Mouse (Mus musculus): ENCODE measurements around the gene Naaladl2. TPM values are rescaled to one million over a fixed set of nuclear protein-coding genes. Genes with fewer than 3 reads are reported as not detected.

Naaladl2 gene
- polyA plus RNA-seq, 1 experiment from 2014 or later = 2.9 TPM

DNA sequence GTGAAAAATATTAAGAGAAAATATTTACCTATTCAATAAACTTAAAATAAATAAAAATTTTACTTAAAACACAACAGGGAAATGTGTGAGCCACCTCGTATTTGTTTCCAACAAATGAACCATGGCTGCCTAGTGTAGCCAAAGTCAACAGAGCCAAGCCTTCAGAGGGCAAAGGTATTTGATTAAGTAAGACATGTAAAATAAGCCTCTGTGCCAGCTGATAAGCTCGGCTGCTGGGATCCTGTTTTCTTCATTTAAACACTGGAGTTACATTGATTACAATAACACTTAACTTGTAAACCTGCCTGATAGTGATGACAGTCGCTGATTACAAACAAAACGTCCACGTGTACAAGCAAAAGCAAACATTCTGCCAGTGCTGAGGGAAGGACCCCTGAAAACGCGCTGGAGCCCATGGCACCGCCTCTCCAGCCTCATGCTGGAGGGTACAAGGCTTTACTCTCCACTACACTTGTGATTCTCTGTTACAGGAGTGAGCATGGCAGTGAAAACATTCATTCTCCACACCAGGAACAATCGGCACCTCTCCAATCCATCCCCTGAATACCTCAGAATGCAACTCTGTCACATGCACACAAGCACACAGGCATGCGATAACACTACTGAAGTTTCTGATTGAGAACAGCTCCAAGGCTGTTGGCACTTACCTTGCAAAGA is 361.1 kb downstream of the Naaladl2 start:
- H3K27me3 ChIP-seq = no peaks in the 10 kb centered on the region
- H3K4me2 ChIP-seq (replicated peaks) = peak overlapping the region; percentile 17
- H3K9ac ChIP-seq = no peak overlapping the region
- H3K27ac ChIP-seq (replicated peaks) = no peak overlapping the region
- H3K36me3 ChIP-seq = no peaks in the 10 kb centered on the region
- WGBS = 47% methylated on average over 10 of the region's 10 CpGs
- ATAC-seq (ENCODE audit: insufficient number of reproducible peaks, low FRiP score, low TSS enrichment, low read depth) = no peak
- H3K4me3 ChIP-seq (replicated peaks) = peak overlapping the region; percentile 14; the same call in 1 of the 2 replicates
- H3K9me3 ChIP-seq (replicated peaks) = no peaks in the 10 kb centered on the region
- no peaks in the 10 kb centered on the region for H3K4me1 ChIP-seq

DNA sequence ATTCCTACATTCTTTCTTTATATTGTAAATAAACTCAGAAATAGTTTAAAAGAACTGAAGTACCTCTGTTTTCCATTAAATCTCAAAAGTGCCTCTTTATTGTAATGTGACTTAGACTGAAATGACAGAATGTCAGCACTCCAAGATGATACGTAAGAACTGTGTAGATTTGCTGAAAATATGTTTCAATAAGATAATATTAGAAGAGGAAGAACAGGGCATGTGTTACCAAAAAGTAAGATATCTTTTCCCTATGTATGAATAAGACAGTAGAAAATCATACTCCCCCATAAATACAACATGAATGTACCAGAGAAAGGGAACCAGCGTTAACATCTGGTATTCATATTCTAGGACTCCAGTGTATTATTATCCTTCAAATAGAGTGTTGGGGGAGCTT is 362.4 kb downstream of the Naaladl2 start:
- H3K27me3 ChIP-seq = no peaks in the 10 kb centered on the region
- no peaks in the 10 kb centered on the region for H3K36me3 ChIP-seq
- 57% methylated on average over 2 of the region's 2 CpGs for WGBS
- H3K9ac ChIP-seq = no peak overlapping the region
- no peak overlapping the region for H3K4me3 ChIP-seq (replicated peaks)
- H3K4me1 ChIP-seq = no peaks in the 10 kb centered on the region
- H3K27ac ChIP-seq (replicated peaks) = no peak overlapping the region
- ATAC-seq (ENCODE audit: insufficient number of reproducible peaks, low FRiP score, low TSS enrichment, low read depth) = no peak
- no peak overlapping the region for H3K4me2 ChIP-seq (replicated peaks)
- H3K9me3 ChIP-seq (replicated peaks) = no peaks in the 10 kb centered on the region

DNA sequence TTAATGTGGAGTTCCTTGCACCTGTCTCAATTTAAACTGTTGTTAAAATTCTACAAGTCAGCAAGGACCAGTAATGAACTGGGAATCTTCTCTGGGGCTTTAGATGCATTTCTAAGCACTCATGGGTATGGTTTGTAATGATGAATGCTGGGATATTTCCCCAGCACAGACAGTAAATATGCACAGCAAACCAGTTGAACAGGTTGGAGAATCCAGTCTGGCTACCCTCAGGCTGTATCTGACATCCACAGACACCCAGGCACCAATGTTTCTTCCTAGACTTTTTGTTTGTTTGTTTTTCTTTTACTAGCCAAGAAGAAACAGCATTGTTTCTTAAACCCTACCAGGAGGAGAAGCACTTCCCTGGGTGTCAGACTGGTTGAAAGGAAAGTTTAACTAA is 365.6 kb downstream of the Naaladl2 start:
- Histone ChIP-seq H3K36me3 (no peaks in the 10 kb centered on the region), H3K9ac (no peak overlapping the region), H3K4me2 (replicated peaks) (no peak overlapping the region), H3K4me3 (replicated peaks) (no peak overlapping the region), H3K4me1 (no peaks in the 10 kb centered on the region), H3K27me3 (no peaks in the 10 kb centered on the region), H3K9me3 (replicated peaks) (no peaks in the 10 kb centered on the region), H3K27ac (replicated peaks) (no peak overlapping the region)
- ATAC-seq (ENCODE audit: insufficient number of reproducible peaks, low FRiP score, low TSS enrichment, low read depth) = no peak

DNA sequence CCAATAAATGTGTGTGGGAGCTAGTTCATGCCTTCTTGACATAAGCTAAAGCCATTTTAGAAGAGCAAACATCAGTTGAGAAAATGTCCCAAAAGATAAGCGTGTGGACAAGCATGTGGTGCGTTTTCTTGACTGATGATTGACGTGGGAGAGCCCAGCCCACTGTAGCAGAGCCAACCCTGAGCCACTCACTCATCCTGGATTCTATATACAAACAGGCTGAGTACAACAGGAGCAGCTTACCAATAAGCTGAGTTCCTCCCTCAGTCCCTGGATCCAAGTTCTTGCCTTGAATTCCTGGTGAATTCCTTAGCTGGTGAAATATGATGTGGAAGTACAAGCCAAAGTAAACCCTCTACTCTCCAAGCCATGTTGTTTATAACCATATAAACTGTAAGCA is 395.0 kb downstream of the Naaladl2 start:
- H3K4me3 ChIP-seq (replicated peaks) = no peak overlapping the region
- H3K4me1 ChIP-seq = no peaks in the 10 kb centered on the region
- H3K9ac ChIP-seq = no peak overlapping the region
- WGBS = 83% methylated on average over 3 of the region's 3 CpGs
- no peaks in the 10 kb centered on the region for H3K36me3 ChIP-seq
- no peaks in the 10 kb centered on the region for H3K9me3 ChIP-seq (replicated peaks)
- H3K27me3 ChIP-seq = no peaks in the 10 kb centered on the region
- H3K27ac ChIP-seq (replicated peaks) = no peak overlapping the region
- H3K4me2 ChIP-seq (replicated peaks) = no peak overlapping the region
- no peak for ATAC-seq (ENCODE audit: insufficient number of reproducible peaks, low FRiP score, low TSS enrichment, low read depth)

DNA sequence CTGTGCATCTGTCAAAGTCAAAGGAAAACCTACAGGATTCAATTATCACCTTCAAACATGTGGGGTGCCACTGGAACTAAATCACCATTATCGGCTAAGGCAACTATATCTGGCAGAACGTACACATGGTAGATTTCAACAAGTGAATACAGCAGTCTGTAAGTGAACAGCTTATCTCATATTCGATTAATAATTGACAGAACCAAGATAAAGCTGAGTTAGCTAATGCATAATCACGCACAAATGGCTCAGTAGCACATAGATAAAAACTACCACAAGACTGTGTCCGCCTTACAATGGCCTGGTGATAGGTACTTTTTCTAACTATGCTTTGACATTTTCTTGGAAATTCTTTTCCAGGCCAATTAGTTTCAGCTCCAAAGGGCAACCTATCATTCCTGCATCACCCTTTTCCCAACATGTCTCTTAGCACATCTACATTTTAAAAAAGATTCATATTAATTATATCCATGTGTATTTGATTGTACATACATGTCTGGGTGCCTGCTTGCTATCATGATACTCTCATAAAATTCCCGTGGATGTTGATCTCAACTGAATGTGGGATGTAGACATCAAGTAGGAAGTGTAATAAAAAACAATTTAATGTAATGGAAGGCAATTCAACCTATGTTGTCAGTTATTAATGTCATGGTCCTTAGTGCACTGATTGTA is 396.7 kb downstream of the Naaladl2 start:
- H3K27ac ChIP-seq (replicated peaks) = no peak overlapping the region
- ATAC-seq (ENCODE audit: insufficient number of reproducible peaks, low FRiP score, low TSS enrichment, low read depth) = no peak
- no peaks in the 10 kb centered on the region for H3K27me3 ChIP-seq
- no peak overlapping the region for H3K4me2 ChIP-seq (replicated peaks)
- H3K36me3 ChIP-seq = no peaks in the 10 kb centered on the region
- no peaks in the 10 kb centered on the region for H3K9me3 ChIP-seq (replicated peaks)
- WGBS = 83% methylated on average over 6 of the region's 6 CpGs
- no peak overlapping the region for H3K4me3 ChIP-seq (replicated peaks)
- H3K9ac ChIP-seq = no peak overlapping the region
- no peaks in the 10 kb centered on the region for H3K4me1 ChIP-seq

DNA sequence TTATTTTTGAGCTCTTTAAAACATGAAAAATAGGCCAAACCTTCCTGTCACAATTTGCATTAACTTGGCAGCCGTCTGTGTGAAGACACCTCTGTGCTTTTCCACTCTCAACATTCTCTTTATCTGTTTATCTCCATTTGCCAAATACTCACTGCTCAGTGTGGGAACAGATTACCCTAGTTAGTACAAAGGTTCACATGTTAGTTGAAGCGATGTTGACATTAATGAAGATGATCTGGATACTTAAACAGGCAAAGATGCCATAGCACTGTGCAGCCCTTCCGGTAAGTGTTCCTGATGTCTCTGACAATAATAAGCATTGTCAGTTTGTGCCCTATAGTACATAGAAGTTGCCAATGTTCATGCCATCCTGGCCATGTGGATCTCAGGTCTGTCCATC is 400.1 kb downstream of the Naaladl2 start:
- 68% methylated on average over 3 of the region's 3 CpGs for WGBS
- H3K4me1 ChIP-seq = no peaks in the 10 kb centered on the region
- H3K4me2 ChIP-seq (replicated peaks) = no peak overlapping the region
- no peak for ATAC-seq (ENCODE audit: insufficient number of reproducible peaks, low FRiP score, low TSS enrichment, low read depth)
- H3K27me3 ChIP-seq = no peaks in the 10 kb centered on the region
- no peaks in the 10 kb centered on the region for H3K9me3 ChIP-seq (replicated peaks)
- no peak overlapping the region for H3K27ac ChIP-seq (replicated peaks)
- H3K36me3 ChIP-seq = no peaks in the 10 kb centered on the region
- H3K4me3 ChIP-seq (replicated peaks) = no peak overlapping the region
- no peak overlapping the region for H3K9ac ChIP-seq

DNA sequence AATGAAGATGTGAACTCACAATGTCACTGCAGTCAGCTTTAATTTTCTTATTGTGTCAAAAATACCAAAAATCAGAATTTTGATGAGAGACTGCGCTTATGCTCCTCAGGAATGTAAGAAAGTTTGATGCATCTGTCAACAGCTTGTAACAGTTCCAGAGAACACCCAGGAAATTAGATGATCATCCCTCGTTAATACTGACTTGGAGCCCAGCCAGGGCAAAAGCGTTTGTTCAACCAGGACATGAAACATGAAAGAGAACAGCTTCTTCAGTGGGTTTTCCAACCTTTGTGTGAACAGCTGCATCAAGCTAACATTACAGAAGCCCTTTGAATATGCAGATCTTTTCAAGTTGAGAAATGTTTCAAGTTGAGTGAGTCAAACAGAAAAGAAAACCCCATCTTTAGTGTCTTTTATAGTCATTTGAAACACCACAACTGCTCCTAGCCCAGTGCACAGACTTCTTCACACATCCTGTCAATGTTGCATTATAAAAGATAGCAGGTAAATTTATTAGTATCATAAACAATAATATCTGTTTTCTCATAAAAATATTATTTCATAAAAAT is 424.8 kb downstream of the Naaladl2 start:
- ATAC-seq (ENCODE audit: insufficient number of reproducible peaks, low FRiP score, low TSS enrichment, low read depth) = no peak
- WGBS = 37% methylated on average over 3 of the region's 3 CpGs

DNA sequence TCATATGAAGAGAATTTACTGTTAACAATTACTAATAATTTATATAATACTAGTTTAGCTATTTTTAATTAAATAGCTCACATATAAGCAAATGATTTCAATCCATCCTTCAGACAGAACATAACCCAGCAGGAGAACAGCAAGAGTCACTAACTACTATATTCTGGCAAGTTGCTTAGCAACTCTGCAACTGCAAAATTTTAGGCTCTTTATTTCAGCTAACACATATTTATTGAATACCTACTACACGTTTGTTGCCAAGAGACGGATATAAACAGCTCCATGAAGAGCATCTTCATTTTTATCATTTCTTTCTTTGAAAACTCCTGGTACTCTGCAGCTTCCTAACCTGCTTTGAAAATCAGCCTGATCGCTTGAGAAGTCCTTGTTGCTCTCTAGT is 429.3 kb downstream of the Naaladl2 start:
- Histone ChIP-seq H3K9me3 (replicated peaks) (no peaks in the 10 kb centered on the region), H3K9ac (no peak overlapping the region), H3K4me1 (no peaks in the 10 kb centered on the region), H3K27me3 (no peaks in the 10 kb centered on the region), H3K4me3 (replicated peaks) (no peak overlapping the region), H3K4me2 (replicated peaks) (no peak overlapping the region), H3K27ac (replicated peaks) (no peak overlapping the region), H3K36me3 (no peaks in the 10 kb centered on the region)
- no peak for ATAC-seq (ENCODE audit: insufficient number of reproducible peaks, low FRiP score, low TSS enrichment, low read depth)
- 70% methylated on average over 3 of the region's 3 CpGs for WGBS

More for the DNA sequence above, 424.8 kb downstream of the Naaladl2 start:
- no peaks in the 10 kb centered on the region for H3K36me3 ChIP-seq
- H3K4me3 ChIP-seq (replicated peaks) = no peak overlapping the region
- no peak overlapping the region for H3K9ac ChIP-seq
- no peak overlapping the region for H3K4me2 ChIP-seq (replicated peaks)
- H3K27ac ChIP-seq (replicated peaks) = no peak overlapping the region
- no peaks in the 10 kb centered on the region for H3K9me3 ChIP-seq (replicated peaks)
- no peaks in the 10 kb centered on the region for H3K27me3 ChIP-seq
- H3K4me1 ChIP-seq = no peaks in the 10 kb centered on the region

DNA sequence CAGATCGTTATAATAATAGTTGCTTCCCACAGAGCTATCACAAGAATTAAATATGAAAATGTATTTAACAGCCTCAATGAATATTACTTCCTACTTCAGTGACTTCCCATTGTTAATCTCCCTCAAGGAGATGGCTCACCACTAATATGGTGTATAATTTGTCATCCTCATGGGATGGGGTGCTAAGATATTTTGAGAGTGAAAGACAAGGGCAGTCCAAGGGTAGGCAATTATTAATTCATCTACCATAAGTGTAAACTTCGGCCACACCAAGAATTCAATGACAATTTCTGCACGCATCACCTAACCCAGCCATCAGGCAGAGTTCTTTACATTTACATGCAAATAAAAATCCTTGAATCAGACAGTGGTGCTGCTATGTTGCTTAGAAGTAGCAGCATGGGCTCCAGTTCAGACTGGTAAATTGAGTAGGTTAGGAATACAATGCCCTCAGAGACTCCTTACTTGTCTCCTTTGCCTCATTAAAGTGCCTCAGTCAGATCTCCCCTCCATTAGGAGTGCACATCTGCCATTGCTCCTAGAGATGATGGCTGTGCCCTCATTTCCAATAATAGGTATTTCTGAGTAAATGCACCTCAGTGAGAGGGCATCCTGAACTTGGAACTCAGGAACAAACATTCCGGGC is 438.2 kb downstream of the Naaladl2 start:
- H3K9ac ChIP-seq = no peak overlapping the region
- no peaks in the 10 kb centered on the region for H3K36me3 ChIP-seq
- H3K4me1 ChIP-seq = no peaks in the 10 kb centered on the region
- H3K4me3 ChIP-seq (replicated peaks) = no peak overlapping the region
- H3K9me3 ChIP-seq (replicated peaks) = no peaks in the 10 kb centered on the region
- WGBS = 77% methylated on average over 4 of the region's 4 CpGs
- no peak overlapping the region for H3K4me2 ChIP-seq (replicated peaks)
- H3K27me3 ChIP-seq = no peaks in the 10 kb centered on the region
- no peak for ATAC-seq (ENCODE audit: insufficient number of reproducible peaks, low FRiP score, low TSS enrichment, low read depth)
- H3K27ac ChIP-seq (replicated peaks) = no peak overlapping the region

DNA sequence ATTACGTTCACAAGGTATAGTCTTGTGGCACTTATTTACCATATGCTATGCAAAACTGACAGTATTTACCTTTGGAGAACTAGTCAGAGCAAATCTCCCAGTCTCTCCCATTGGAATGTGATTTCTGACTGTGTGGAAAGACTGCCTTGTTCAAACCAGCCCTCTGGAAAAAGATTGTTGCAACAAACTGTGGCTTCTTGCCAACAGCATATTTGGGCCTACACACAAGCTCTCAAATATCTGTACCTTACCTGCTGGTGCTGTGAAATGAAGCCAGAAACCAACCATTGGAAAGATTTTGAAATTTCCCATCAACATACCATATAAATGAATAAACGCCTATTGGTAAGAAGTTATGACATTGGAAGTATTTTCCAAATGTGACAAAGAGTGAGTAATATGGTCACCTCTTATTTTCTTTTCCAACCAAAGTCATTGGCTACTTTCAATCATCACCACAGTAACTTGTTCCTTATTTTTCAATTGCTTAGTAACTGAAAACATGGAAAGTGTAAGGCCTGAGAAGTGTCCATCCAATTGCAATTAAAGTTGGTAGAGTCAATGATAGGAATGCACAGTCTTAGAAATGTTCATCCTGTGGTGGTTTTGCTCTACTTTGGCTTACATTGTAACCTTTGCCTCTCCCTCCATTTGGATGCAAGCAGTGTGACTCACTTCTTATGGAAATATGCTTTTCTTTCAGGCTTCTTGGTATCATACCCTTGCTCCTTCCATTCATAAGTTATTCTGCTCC is 453.7 kb downstream of the Naaladl2 start:
- Histone ChIP-seq H3K9me3 (replicated peaks) (no peaks in the 10 kb centered on the region), H3K4me3 (replicated peaks) (no peak overlapping the region), H3K36me3 (no peaks in the 10 kb centered on the region), H3K27ac (replicated peaks) (no peak overlapping the region), H3K9ac (no peak overlapping the region), H3K27me3 (no peaks in the 10 kb centered on the region), H3K4me1 (no peaks in the 10 kb centered on the region), H3K4me2 (replicated peaks) (no peak overlapping the region)
- no peak for ATAC-seq (ENCODE audit: insufficient number of reproducible peaks, low FRiP score, low TSS enrichment, low read depth)
- WGBS = 70% methylated on average over 2 of the region's 2 CpGs

DNA sequence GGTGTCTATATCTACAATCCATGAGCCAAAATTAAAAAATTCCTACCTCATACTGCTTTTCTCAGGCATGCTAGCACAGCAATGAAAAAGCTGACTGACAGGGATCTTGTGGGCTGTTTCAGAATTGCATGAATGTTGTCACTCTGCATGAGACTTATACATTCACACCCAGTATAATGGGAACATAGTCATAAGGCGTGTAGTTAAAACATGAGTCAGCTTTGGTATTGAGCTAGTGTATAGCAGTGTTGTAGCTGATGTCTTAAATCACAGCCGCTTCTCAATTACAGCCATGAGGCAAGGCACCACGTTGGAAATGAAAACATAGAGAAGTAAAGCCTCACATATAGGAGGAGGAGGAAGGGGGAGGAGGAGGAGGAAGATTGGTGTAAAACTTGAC is 473.6 kb downstream of the Naaladl2 start:
- no peak overlapping the region for H3K4me2 ChIP-seq (replicated peaks)
- H3K27ac ChIP-seq (replicated peaks) = no peak overlapping the region
- no peaks in the 10 kb centered on the region for H3K9me3 ChIP-seq (replicated peaks)
- ATAC-seq (ENCODE audit: insufficient number of reproducible peaks, low FRiP score, low TSS enrichment, low read depth) = no peak
- no peak overlapping the region for H3K4me3 ChIP-seq (replicated peaks)
- no peak overlapping the region for H3K9ac ChIP-seq
- no peaks in the 10 kb centered on the region for H3K36me3 ChIP-seq
- WGBS = 54% methylated on average over 3 of the region's 3 CpGs
- H3K27me3 ChIP-seq = no peaks in the 10 kb centered on the region
- no peaks in the 10 kb centered on the region for H3K4me1 ChIP-seq

All from embryonic facial prominence, embryonic 15.5 days (tissue).